Mouse (Mus musculus) stomach, embryonic 16.5 days (tissue): Measurements from ENCODE around the gene Mbnl2. TPM values are rescaled to one million over a fixed set of nuclear protein-coding genes. Genes with fewer than 3 reads are reported as not detected.
A peak's percentile ranks its signal among the peaks of the same experiment; 100 is the strongest.

ENCODE experiments used
- ATAC-seq: fragments of 200-750 bp; cut with Nextera tagmentation; 2 replicates; pipeline ENCODE4 v1.8.0; 2017; ENCODE audit warnings: moderate number of reproducible peaks, moderate TSS enrichment; ENCODE audit not compliant: insufficient read depth, low FRiP score
- H3K27ac ChIP-seq: fragments of 300-500 bp; sonication (generic); 2 replicates; pipeline ENCODE4 v1.5.1; 2014; ENCODE audit warnings: low read length
- H3K27me3 ChIP-seq: fragments of 300-500 bp; sonication (generic); 2 replicates; pipeline ENCODE4 v1.6.1; 2014; ENCODE audit warnings: low read length, control low read depth, mixed read lengths; ENCODE audit not compliant: control insufficient read depth, insufficient read depth
- H3K36me3 ChIP-seq: fragments of 300-500 bp; sonication (generic); 2 replicates; pipeline ENCODE4 v1.6.1; 2014; ENCODE audit warnings: low read length; ENCODE audit not compliant: control insufficient read depth, insufficient read depth
- H3K4me1 ChIP-seq: fragments of 300-500 bp; sonication (generic); 2 replicates; pipeline ENCODE4 v1.6.1; 2014; ENCODE audit warnings: low read length, control low read depth, mixed read lengths; ENCODE audit not compliant: control insufficient read depth, insufficient read depth
- H3K4me2 ChIP-seq: fragments of 300-500 bp; sonication (generic); 2 replicates; pipeline ENCODE4 v1.6.1; 2014; ENCODE audit warnings: low read depth, low read length, mixed read lengths
- H3K4me3 ChIP-seq: fragments of 300-500 bp; sonication (generic); replicated peaks from 2 replicates; pipeline ENCODE4 v1.5.1; 2014; ENCODE audit warnings: mild to moderate bottlenecking, low read length
- H3K9ac ChIP-seq: fragments of 300-500 bp; sonication (generic); 2 replicates; pipeline ENCODE4 v1.6.1; 2014; ENCODE audit warnings: low read length
- H3K9me3 ChIP-seq: fragments of 300-500 bp; sonication (generic); replicated peaks from 2 replicates; pipeline ENCODE4 v1.6.1; 2016; ENCODE audit warnings: low read length, control low read depth; ENCODE audit not compliant: control insufficient read depth
- WGBS: fragments of 180-500 bp; shearing (Covaris S2); extraction: QIAGEN DNeasy Blood & Tissue Kit; methylation state at CpG from one replicate; pipeline ENCODE4 v1.1.7; 2014; 5-methylcytosine and 5-hydroxymethylcytosine counted together
- polyA plus RNA-seq: library from polyadenylated mRNA; unstranded; fragments of >200 nt; fragmentation: Nextera tagmentation; extraction: Ambion mirVana; gene quantifications from 2 replicates; pipeline ENCODE4 v1.2.1, GENCODE M21; 2015

The Mbnl2 gene
- polyA plus RNA-seq, 1 experiment from 2014 or later, result 131 TPM

DNA sequence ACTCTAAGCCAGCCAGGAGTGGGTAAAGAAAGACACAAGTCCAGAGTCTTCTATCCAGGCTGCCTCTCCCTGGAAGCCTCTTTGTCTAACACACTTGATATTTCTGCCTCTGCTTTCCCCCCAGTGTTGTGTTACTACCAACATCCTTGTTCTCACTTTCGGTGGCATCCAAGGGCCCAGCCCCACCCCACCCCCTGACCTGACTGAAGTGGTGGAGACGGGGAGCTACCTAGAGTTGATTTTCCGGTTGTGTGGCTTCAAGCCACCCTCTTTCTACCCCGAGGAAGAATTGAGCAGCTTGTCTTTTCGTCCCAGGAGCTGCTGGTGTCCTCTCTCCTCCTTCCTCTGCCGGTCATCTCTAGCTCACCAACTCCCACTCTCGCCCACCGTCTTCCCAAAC lies 38.0 kb downstream of the Mbnl2 start:
- Histone ChIP-seq H3K4me3 (no peak overlapping the region; the same call in 1 of the 2 replicates), H3K9ac (peak overlapping the region; percentile 51), H3K9me3 (no peaks in the 10 kb centered on the region), H3K4me2 (peak overlapping the region; percentile 45), H3K27ac (peak overlapping the region; percentile 95), H3K4me1 (peaks cover 38% of the 10 kb centered on the region), H3K36me3 (no peaks in the 10 kb centered on the region), H3K27me3 (no peaks in the 10 kb centered on the region)
- WGBS, result 69% methylated on average over 8 of the region's 8 CpGs
- ATAC-seq, result peak; percentile 75

DNA sequence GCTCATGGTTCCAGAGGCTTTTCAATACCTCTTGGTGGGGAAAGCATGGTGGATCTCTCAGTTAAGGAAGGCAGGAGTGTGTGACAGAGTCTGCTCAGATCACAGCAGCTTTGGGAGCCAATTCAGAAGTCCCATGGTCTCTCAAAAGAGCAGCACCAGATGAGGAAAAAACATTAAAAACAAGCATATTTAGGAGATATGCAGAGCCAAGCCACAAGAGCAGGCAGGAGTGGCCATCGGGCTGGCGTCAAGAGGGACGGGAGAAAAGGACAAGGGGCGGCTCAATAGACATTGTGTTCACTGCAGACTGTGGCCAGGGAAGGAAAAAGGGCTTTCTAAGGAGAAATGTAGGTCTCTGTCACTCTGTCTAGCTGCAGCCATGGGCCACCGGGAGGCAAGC lies 40.3 kb downstream of the Mbnl2 start:
- no peaks in the 10 kb centered on the region for H3K9me3 ChIP-seq
- H3K4me3 ChIP-seq, result no peak overlapping the region
- no peaks in the 10 kb centered on the region for H3K36me3 ChIP-seq
- ATAC-seq, result no peak
- WGBS, result 80% methylated on average over 5 of the region's 5 CpGs
- H3K27me3 ChIP-seq, result no peaks in the 10 kb centered on the region
- no peak overlapping the region for H3K9ac ChIP-seq
- 0 out of 2 replicates have a peak overlapping the region, but pooled peaks have one; percentile 14 for H3K27ac ChIP-seq
- H3K4me2 ChIP-seq, result no peak overlapping the region
- H3K4me1 ChIP-seq, result peaks cover 33% of the 10 kb centered on the region

DNA sequence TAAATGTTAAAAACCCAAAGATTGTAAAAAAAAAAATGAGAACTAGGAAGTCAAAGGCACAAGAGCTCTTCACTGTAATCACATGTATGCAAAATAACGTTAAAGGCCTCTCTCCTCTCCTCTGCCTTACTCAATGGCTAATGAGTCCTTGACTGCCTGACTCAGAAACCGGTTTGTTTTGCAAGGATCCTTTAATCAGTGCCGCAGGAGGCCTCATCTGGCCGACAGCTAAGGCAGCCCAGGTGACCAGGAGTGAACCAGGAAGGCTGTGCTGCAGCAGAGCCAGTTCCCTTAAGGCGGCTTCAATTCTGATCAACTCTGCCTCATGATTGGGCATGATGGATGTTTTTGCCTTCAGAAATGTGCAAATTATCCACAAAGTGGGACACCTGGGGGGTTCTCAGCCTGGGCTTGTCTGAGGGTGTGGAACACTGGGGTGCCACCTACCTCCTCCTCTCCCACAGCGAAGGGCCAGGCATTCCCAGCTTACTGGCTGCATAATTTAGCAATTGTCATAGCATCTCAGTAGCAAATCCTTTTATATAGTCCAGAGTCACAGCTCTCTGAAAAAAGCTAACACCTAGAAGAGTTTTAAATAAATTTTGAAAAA lies 43.0 kb downstream of the Mbnl2 start:
- peaks cover 29% of the 10 kb centered on the region for H3K4me1 ChIP-seq
- peak overlapping the region; percentile 81 for H3K27ac ChIP-seq
- no peak overlapping the region for H3K9ac ChIP-seq
- H3K4me3 ChIP-seq, result no peak overlapping the region
- no peaks in the 10 kb centered on the region for H3K36me3 ChIP-seq
- no peak overlapping the region for H3K4me2 ChIP-seq
- WGBS, result 43% methylated on average over 6 of the region's 6 CpGs
- peak; percentile 79 for ATAC-seq
- H3K9me3 ChIP-seq, result no peaks in the 10 kb centered on the region
- no peaks in the 10 kb centered on the region for H3K27me3 ChIP-seq

DNA sequence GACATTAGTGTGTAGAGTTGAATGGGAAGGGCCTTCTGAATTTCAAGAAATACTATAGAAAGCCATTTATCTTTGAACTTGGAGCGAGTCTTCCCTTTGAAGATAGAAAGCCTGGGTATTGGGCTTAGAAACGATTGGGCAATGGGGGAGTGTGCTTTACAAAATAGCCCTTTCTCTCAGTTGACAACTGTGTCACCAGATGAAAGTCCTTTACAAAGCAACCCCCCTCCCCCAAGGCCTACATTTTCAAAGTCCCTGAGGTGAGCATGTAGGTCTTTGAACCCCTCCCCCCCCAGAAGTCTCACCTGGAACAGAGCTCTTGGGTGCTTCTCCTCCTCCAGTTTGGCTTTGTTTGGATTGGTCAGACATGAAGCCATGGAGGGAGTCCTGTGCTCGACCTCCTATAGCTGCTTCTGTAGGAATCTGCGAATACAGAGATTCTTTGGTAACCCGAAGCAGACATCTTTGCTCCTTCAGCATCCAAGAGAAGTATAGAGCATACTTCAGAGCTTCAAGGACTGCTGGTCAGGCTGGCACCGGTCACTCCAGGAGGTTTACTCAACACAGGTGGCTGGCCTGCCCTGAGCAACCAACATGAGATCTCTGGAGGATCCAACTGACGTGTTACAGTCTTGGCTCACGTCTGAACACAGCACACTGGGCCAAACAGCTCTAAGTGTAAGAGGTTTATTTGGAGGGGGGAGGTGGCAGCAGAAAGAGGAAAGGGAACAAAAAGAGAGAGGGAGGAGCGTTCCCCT lies 43.7 kb downstream of the Mbnl2 start:
- peak overlapping the region; percentile 81 for H3K27ac ChIP-seq

DNA sequence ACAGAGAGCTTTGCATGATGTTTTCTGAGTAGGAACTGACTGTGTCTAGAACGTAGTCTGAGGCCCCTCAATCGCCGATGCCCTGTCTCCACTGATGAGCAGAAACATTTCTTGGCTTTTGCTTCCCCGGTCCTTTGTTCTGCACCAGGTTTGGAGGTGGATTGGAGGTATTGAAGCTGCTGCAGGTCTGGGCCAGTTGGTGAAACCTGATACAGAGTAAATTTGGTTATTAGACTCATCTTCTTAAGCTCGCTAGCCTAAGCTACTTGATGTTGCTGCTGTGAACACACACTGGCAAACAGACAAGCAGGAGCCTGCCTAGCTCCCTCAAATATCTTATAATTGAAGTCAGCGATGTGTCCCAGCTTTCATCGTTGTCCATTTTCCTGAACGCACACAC lies 46.6 kb downstream of the Mbnl2 start:
- ATAC-seq, result no peak
- no peaks in the 10 kb centered on the region for H3K9me3 ChIP-seq
- no peaks in the 10 kb centered on the region for H3K27me3 ChIP-seq
- H3K4me2 ChIP-seq, result no peak overlapping the region
- peak overlapping the region; percentile 16; the same call in 1 of the 2 replicates for H3K27ac ChIP-seq
- no peaks in the 10 kb centered on the region for H3K36me3 ChIP-seq
- WGBS, result 82% methylated on average over 8 of the region's 8 CpGs
- H3K4me1 ChIP-seq, result peaks cover 29% of the 10 kb centered on the region
- no peak overlapping the region for H3K4me3 ChIP-seq
- H3K9ac ChIP-seq, result no peak overlapping the region

More for the DNA sequence above, 43.7 kb downstream of the Mbnl2 start:
- Histone ChIP-seq H3K4me1 (peaks cover 29% of the 10 kb centered on the region), H3K4me2 (no peak overlapping the region), H3K9ac (no peak overlapping the region), H3K4me3 (no peak overlapping the region), H3K27me3 (no peaks in the 10 kb centered on the region), H3K36me3 (no peaks in the 10 kb centered on the region), H3K9me3 (no peaks in the 10 kb centered on the region)
- WGBS, result 56% methylated on average over 9 of the region's 9 CpGs
- no peak for ATAC-seq

DNA sequence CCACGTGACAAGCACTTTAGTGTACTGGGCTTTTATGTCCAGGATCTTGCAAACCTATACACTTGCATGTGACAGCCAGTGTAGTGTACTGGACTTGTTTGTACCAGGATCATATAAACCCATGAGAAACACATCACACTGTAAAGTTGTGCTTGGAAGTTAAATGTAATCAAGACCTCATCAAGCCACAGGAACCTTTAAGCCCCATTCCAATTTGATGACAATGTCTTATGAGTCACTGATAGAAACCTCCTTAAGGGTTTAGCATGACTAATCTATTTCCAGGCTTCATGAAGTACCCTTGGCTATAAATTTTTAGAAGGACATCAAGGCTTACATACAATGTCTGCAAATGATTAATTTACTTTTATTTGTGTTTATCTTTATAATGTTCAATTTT lies 47.6 kb downstream of the Mbnl2 start:
- H3K4me3 ChIP-seq, result no peak overlapping the region
- peaks cover 29% of the 10 kb centered on the region for H3K4me1 ChIP-seq
- no peak overlapping the region for H3K9ac ChIP-seq
- no peaks in the 10 kb centered on the region for H3K36me3 ChIP-seq
- ATAC-seq, result no peak
- 59% methylated on average over 1 of the region's 1 CpGs for WGBS
- H3K9me3 ChIP-seq, result no peaks in the 10 kb centered on the region
- H3K27ac ChIP-seq, result peak overlapping the region; percentile 16; the same call in 1 of the 2 replicates
- H3K4me2 ChIP-seq, result no peak overlapping the region
- H3K27me3 ChIP-seq, result no peaks in the 10 kb centered on the region

DNA sequence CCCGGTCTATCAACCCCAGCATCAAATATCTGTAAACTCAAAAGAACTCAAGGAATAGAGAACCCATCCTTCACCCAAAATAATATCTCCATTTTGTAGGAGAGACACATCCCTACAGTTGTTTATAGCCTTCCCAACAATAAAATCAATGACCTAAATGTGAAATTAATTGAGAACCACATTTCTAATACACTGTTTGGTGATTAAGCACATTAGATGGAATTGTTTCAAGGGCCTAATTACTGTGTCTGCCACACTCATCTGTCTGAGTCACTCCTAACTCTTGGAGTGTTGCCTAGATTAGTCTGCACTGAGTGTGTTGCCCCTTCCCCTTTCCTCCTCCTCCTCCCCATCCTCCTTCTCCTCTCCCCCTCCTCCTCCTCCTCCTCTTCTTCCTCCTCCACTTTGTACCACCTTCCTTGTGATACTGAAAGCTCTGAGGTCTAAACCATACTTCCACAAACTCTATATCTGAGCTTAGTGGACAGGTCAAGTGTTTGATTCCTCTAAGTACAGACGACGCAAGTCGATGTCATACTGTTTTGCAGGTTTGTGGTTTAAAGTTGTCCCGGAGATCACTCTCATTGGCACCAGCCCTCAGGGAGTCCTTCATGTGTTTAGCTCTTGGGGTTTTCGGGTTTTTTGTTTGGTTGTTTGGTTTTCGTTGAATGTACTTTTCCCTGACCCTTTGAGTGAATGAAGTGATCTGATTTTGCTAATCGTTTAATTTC lies 48.8 kb downstream of the Mbnl2 start:
- Histone ChIP-seq H3K4me3 (no peak overlapping the region), H3K27me3 (no peaks in the 10 kb centered on the region), H3K4me1 (peaks cover 20% of the 10 kb centered on the region), H3K36me3 (no peaks in the 10 kb centered on the region), H3K4me2 (no peak overlapping the region), H3K27ac (no peak overlapping the region), H3K9me3 (no peaks in the 10 kb centered on the region), H3K9ac (no peak overlapping the region)
- 84% methylated on average over 8 of the region's 8 CpGs for WGBS
- ATAC-seq, result no peak

DNA sequence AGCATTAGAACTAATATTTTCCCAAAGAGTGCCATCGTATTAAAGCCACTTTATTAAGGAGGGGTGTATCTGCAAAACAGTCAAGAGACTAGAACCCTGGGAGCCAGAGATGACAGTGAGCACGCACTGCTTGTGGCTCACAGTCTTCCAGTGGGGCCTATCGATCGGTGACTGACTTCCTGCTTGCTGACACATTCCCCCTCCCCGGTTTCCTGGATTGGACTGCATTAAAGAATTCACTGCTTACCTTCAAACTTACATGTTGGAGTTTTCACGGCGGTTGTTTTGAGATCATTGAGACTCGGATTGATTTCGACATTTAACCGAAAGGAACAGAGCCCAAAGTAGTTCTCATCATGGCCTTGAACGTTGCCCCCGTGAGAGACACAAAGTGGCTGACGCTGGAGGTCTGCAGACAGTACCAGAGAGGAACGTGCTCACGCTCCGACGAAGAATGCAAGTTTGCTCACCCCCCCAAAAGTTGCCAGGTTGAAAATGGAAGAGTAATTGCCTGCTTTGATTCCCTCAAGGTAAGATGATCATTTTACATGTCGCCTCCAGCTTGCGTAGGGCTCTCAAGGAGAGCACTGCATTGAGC lies 49.5 kb downstream of the Mbnl2 start:
- no peak overlapping the region for H3K27ac ChIP-seq
- H3K9me3 ChIP-seq, result no peaks in the 10 kb centered on the region
- peaks cover 14% of the 10 kb centered on the region for H3K4me1 ChIP-seq
- no peaks in the 10 kb centered on the region for H3K36me3 ChIP-seq
- H3K27me3 ChIP-seq, result no peaks in the 10 kb centered on the region
- 85% methylated on average over 19 of the region's 19 CpGs for WGBS
- H3K9ac ChIP-seq, result no peak overlapping the region
- no peak for ATAC-seq
- no peak overlapping the region for H3K4me2 ChIP-seq
- H3K4me3 ChIP-seq, result no peak overlapping the region

DNA sequence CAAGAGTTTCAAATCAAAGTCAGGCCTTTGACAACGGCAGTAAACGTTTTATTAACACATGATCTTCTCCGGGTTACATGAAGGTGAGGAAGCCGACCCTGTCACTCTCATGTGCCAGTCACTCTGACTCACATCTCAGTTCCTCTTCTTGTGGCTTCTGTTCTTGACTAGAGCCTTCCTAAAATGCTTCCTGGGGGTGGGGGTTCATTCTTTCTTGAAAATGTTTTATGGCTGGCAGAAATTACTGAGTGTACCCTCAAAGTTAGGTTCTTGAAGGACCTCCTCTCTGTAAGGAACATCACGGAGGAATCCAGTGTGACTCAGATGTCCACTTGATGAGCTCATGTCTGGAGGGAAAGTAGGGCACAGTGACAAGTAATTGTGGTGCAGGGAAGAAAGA lies 50.2 kb downstream of the Mbnl2 start:
- Histone ChIP-seq H3K4me1 (peaks cover 14% of the 10 kb centered on the region), H3K4me2 (no peak overlapping the region), H3K4me3 (no peak overlapping the region), H3K36me3 (no peaks in the 10 kb centered on the region), H3K9ac (no peak overlapping the region), H3K9me3 (no peaks in the 10 kb centered on the region), H3K27ac (no peak overlapping the region), H3K27me3 (no peaks in the 10 kb centered on the region)
- 69% methylated on average over 5 of the region's 5 CpGs for WGBS
- no peak for ATAC-seq
